Mouse (Mus musculus) heart, embryonic 16.5 days (tissue): ENCODE data around the gene Apopt1. TPM values are rescaled to one million over a fixed set of nuclear protein-coding genes. Genes with fewer than 3 reads are reported as not detected.
A peak's percentile ranks its signal among the peaks of the same experiment; 100 is the strongest.

Experiments used
- ATAC-seq: fragments of 200-750 bp; cut with Nextera tagmentation; replicated peaks from 2 replicates; pipeline ENCODE4 v1.8.0; 2017; ENCODE audit warnings: moderate number of reproducible peaks; ENCODE audit not compliant: insufficient read depth, low FRiP score; ENCODE audit errors: extremely low read depth
- H3K27ac ChIP-seq: fragments of 300-500 bp; sonication (generic); 2 replicates; pipeline ENCODE4 v1.5.1; 2014; ENCODE audit warnings: mild to moderate bottlenecking, low read length, control low read depth, moderate library complexity
- H3K27me3 ChIP-seq: fragments of 300-500 bp; sonication (generic); 2 replicates; pipeline ENCODE4 v1.6.1; 2014; ENCODE audit warnings: low read length, mixed read lengths; ENCODE audit not compliant: control insufficient read depth, insufficient read depth
- H3K36me3 ChIP-seq: fragments of 300-500 bp; sonication (generic); 2 replicates; pipeline ENCODE4 v1.6.1; 2014; ENCODE audit not compliant: control insufficient read depth, insufficient read depth
- H3K4me1 ChIP-seq: fragments of 300-500 bp; sonication (generic); 2 replicates; pipeline ENCODE4 v1.6.1; 2014; ENCODE audit warnings: low read length, mixed read lengths; ENCODE audit not compliant: control insufficient read depth, insufficient read depth
- H3K4me2 ChIP-seq: fragments of 300-500 bp; sonication (generic); 2 replicates; pipeline ENCODE4 v1.6.1; 2014; ENCODE audit warnings: low read depth, mild to moderate bottlenecking, control low read depth, low read length
- H3K4me3 ChIP-seq: fragments of 300-500 bp; sonication (generic); 2 replicates; pipeline ENCODE4 v1.5.1; 2014; ENCODE audit warnings: mild to moderate bottlenecking, control low read depth, low read length
- H3K9ac ChIP-seq: fragments of 300-500 bp; sonication (generic); 2 replicates; pipeline ENCODE4 v1.6.1; 2014; ENCODE audit warnings: low read length, control low read depth
- H3K9me3 ChIP-seq: fragments of 300-500 bp; sonication (generic); replicated peaks from 2 replicates; pipeline ENCODE4 v1.6.1; 2016; ENCODE audit warnings: low read length; ENCODE audit not compliant: control insufficient read depth
- WGBS: fragments of 180-500 bp; shearing (Covaris S2); extraction: QIAGEN DNeasy Blood & Tissue Kit; methylation state at CpG from one replicate; pipeline ENCODE4 v1.1.7; 2014; 5-methylcytosine and 5-hydroxymethylcytosine counted together
- polyA plus RNA-seq: library from polyadenylated mRNA; unstranded; fragments of >200 nt; fragmentation: Nextera tagmentation; extraction: Ambion mirVana; gene quantifications from 2 replicates; pipeline ENCODE4 v1.2.1, GENCODE M21; 2015

The Apopt1 gene
- polyA plus RNA-seq, 1 experiment from 2014 or later, result 43.9 TPM

- WGBS, result 61% methylated on average over 2 of the region's 2 CpGs
- Histone ChIP-seq H3K4me2 (no peak overlapping the region), H3K9ac (no peak overlapping the region), H3K27me3 (no peaks in the 10 kb centered on the region), H3K4me3 (no peak overlapping the region), H3K9me3 (no peaks in the 10 kb centered on the region), H3K27ac (peak overlapping the region; percentile 52; the same call in 1 of the 2 replicates), H3K4me1 (peaks cover 30% of the 10 kb centered on the region), H3K36me3 (no peaks in the 10 kb centered on the region)
- no peak for ATAC-seq
Measured at GRCm38 (mm10) chr12:111743419-111743818, 30.4 kb downstream of the Apopt1 start.

- Histone ChIP-seq H3K9me3 (no peaks in the 10 kb centered on the region), H3K27ac (no peak overlapping the region), H3K36me3 (no peaks in the 10 kb centered on the region), H3K9ac (no peak overlapping the region), H3K27me3 (no peaks in the 10 kb centered on the region), H3K4me3 (no peak overlapping the region), H3K4me2 (no peak overlapping the region), H3K4me1 (peaks cover 30% of the 10 kb centered on the region)
- WGBS, result 70% methylated on average over 11 of the region's 11 CpGs
- no peak for ATAC-seq
Measured at GRCm38 (mm10) chr12:111743981-111744423, 30.9 kb downstream of the Apopt1 start.

GRCm38 (mm10) chr12:111745274-111745673 is 32.2 kb downstream of the Apopt1 start:
- WGBS, result 74% methylated on average over 6 of the region's 6 CpGs
- no peak for ATAC-seq
- peak overlapping the region; percentile 83 for H3K27ac ChIP-seq
- H3K4me1 ChIP-seq, result peaks cover 32% of the 10 kb centered on the region
- H3K4me3 ChIP-seq, result no peak overlapping the region
- no peak overlapping the region for H3K4me2 ChIP-seq
- H3K9ac ChIP-seq, result no peak overlapping the region
- H3K9me3 ChIP-seq, result no peaks in the 10 kb centered on the region
- H3K27me3 ChIP-seq, result no peaks in the 10 kb centered on the region
- H3K36me3 ChIP-seq, result no peaks in the 10 kb centered on the region

GRCm38 (mm10) chr12:111746091-111746490 is 33.0 kb downstream of the Apopt1 start:
- Histone ChIP-seq H3K9me3 (no peaks in the 10 kb centered on the region), H3K27ac (peak overlapping the region; percentile 83), H3K36me3 (no peaks in the 10 kb centered on the region), H3K27me3 (no peaks in the 10 kb centered on the region), H3K4me2 (peak overlapping the region; percentile 19), H3K4me3 (no peak overlapping the region), H3K9ac (peak overlapping the region; percentile 18; the same call in 1 of the 2 replicates), H3K4me1 (peaks cover 37% of the 10 kb centered on the region)
- peak; percentile 90 for ATAC-seq
- 25% methylated on average over 5 of the region's 5 CpGs for WGBS

- WGBS, result 79% methylated on average over 7 of the region's 7 CpGs
- no peak overlapping the region for H3K9ac ChIP-seq
- peaks cover 33% of the 10 kb centered on the region for H3K4me1 ChIP-seq
- H3K9me3 ChIP-seq, result no peaks in the 10 kb centered on the region; the same call in 1 of the 2 replicates
- no peak overlapping the region for H3K4me3 ChIP-seq
- H3K36me3 ChIP-seq, result no peaks in the 10 kb centered on the region
- no peak overlapping the region for H3K4me2 ChIP-seq
- no peaks in the 10 kb centered on the region for H3K27me3 ChIP-seq
- no peak for ATAC-seq
- H3K27ac ChIP-seq, result no peak overlapping the region
Measured at GRCm38 (mm10) chr12:111747421-111747820, 34.4 kb downstream of the Apopt1 start.

GRCm38 (mm10) chr12:111750739-111751138 is 37.7 kb downstream of the Apopt1 start:
- no peak overlapping the region for H3K27ac ChIP-seq
- H3K9ac ChIP-seq, result no peak overlapping the region
- no peaks in the 10 kb centered on the region for H3K36me3 ChIP-seq
- H3K4me3 ChIP-seq, result no peak overlapping the region
- H3K4me2 ChIP-seq, result peak overlapping the region; percentile 43; the same call in 1 of the 2 replicates
- peaks cover 20% of the 10 kb centered on the region for H3K4me1 ChIP-seq
- H3K9me3 ChIP-seq, result no peaks in the 10 kb centered on the region; the same call in 1 of the 2 replicates
- WGBS, result 83% methylated on average over 3 of the region's 3 CpGs
- no peak for ATAC-seq
- H3K27me3 ChIP-seq, result no peaks in the 10 kb centered on the region

- Histone ChIP-seq H3K27me3 (no peaks in the 10 kb centered on the region), H3K36me3 (no peaks in the 10 kb centered on the region), H3K9ac (no peak overlapping the region), H3K4me3 (no peak overlapping the region), H3K4me1 (peaks cover 7% of the 10 kb centered on the region; the same call in 1 of the 2 replicates), H3K9me3 (no peaks in the 10 kb centered on the region; the same call in 1 of the 2 replicates), H3K27ac (no peak overlapping the region), H3K4me2 (no peak overlapping the region)
- no peak for ATAC-seq
- WGBS, result 85% methylated on average over 6 of the region's 6 CpGs
Measured at GRCm38 (mm10) chr12:111752491-111752890, 39.4 kb downstream of the Apopt1 start.

GRCm38 (mm10) chr12:111753347-111753746 is 40.3 kb downstream of the Apopt1 start:
- WGBS, result 48% methylated on average over 9 of the region's 9 CpGs
- peak overlapping the region; percentile 29 for H3K4me2 ChIP-seq
- ATAC-seq, result no peak

GRCm38 (mm10) chr12:111754710-111755109 is 41.6 kb downstream of the Apopt1 start:
- Histone ChIP-seq H3K9me3 (no peaks in the 10 kb centered on the region; the same call in 1 of the 2 replicates), H3K4me1 (peaks cover 13% of the 10 kb centered on the region; the same call in 1 of the 2 replicates), H3K4me2 (no peak overlapping the region), H3K36me3 (no peaks in the 10 kb centered on the region), H3K27ac (no peak overlapping the region), H3K27me3 (no peaks in the 10 kb centered on the region), H3K9ac (no peak overlapping the region), H3K4me3 (no peak overlapping the region)
- ATAC-seq, result no peak

More at GRCm38 (mm10) chr12:111753347-111753746, 40.3 kb downstream of the Apopt1 start:
- no peak overlapping the region for H3K4me3 ChIP-seq
- peaks cover 13% of the 10 kb centered on the region; the same call in 1 of the 2 replicates for H3K4me1 ChIP-seq
- no peak overlapping the region for H3K27ac ChIP-seq
- H3K27me3 ChIP-seq, result no peaks in the 10 kb centered on the region
- no peaks in the 10 kb centered on the region for H3K36me3 ChIP-seq
- peak overlapping the region; percentile 10; the same call in 1 of the 2 replicates for H3K9ac ChIP-seq
- no peaks in the 10 kb centered on the region; the same call in 1 of the 2 replicates for H3K9me3 ChIP-seq
